13 mouse cellular contexts compared by ENCODE assay signal in genomic region chr2:109929256-109929655, GRCm38 (mm10). TPM values are rescaled to one million over a fixed set of nuclear protein-coding genes. Genes with fewer than 3 reads are reported as not detected.
DNase-seq lines count a peak whose midpoint lies in the region; ATAC-seq and TF ChIP-seq lines count a peak whose summit lies in the region.
"Had no signal": no experiment of that assay in that cellular context is flagged by ENCODE, and none has a peak within 500 bp of the region (broad histone marks: within the 10 kb centered on the region; RNA-seq: fewer than 3 reads in every experiment).

No protein-coding gene starts in this region.

- H3K9me3 ChIP-seq in heart, embryonic 11.5 days (replicated peaks; ENCODE audit: control insufficient read depth, low read length) = no peaks in the 10 kb centered on the region
- no peaks in the 10 kb centered on the region for H3K9me3 ChIP-seq in liver, embryonic 13.5 days (replicated peaks)
- H3K9me3 ChIP-seq in midbrain, postnatal 0 days (ENCODE audit: low read length) = no peaks in the 10 kb centered on the region
- H3K9me3 ChIP-seq: liver, embryonic 15.5 days had no signal

- H3K4me1 ChIP-seq in heart, embryonic 11.5 days (ENCODE audit: control insufficient read depth, insufficient read depth, low read length) = peaks cover 30% of the 10 kb centered on the region
- peaks cover 34% of the 10 kb centered on the region for H3K4me1 ChIP-seq in liver, embryonic 13.5 days (replicated peaks)
- H3K4me1 ChIP-seq in midbrain, postnatal 0 days (ENCODE audit: insufficient read depth, low read length) = no peaks in the 10 kb centered on the region

- no peaks in the 10 kb centered on the region for H3K36me3 ChIP-seq in heart, embryonic 11.5 days (ENCODE audit: control insufficient read depth, insufficient read depth, low read length)
- peaks cover 8% of the 10 kb centered on the region; the same call in 1 of the 2 replicates for H3K36me3 ChIP-seq in liver, embryonic 13.5 days
- no peaks in the 10 kb centered on the region for H3K36me3 ChIP-seq in midbrain, postnatal 0 days (ENCODE audit: insufficient read depth, low read length)
- H3K36me3 ChIP-seq: liver, embryonic 15.5 days had no signal

- no peak for DNase-seq in heart, postnatal 25 days (ENCODE audit: low spot score)
- DNase-seq in retina, postnatal 1 day = peak; percentile 66
- no peak for DNase-seq in retina, embryonic 14.5 days (ENCODE audit: low spot score)
- peak; percentile 35 for DNase-seq in liver, embryonic 13.5 days
- DNase-seq in midbrain, postnatal 0 days (ENCODE audit: low spot score) = no peak
- no peak for DNase-seq in right cerebral cortex, adult 18-20 months
- DNase-seq: adrenal gland, adult 2 months; embryo, embryonic 11 days; layer of hippocampus, postnatal 36 days; lung, postnatal 14 days had no signal

- no peak overlapping the region for H3K4me3 ChIP-seq in heart, embryonic 11.5 days (ENCODE audit: low read depth, low read length)
- H3K4me3 ChIP-seq in liver, embryonic 13.5 days (replicated peaks) = no peak overlapping the region
- H3K4me3 ChIP-seq in midbrain, postnatal 0 days (ENCODE audit: low read depth, low read length) = no peak overlapping the region
- H3K4me3 ChIP-seq: liver, embryonic 15.5 days had no signal

- H3K9ac ChIP-seq in heart, embryonic 11.5 days (ENCODE audit: low read depth, low read length) = no peak overlapping the region
- H3K9ac ChIP-seq in liver, embryonic 13.5 days = no peak overlapping the region
- no peak overlapping the region for H3K9ac ChIP-seq in midbrain, postnatal 0 days (replicated peaks; ENCODE audit: low read length, poor library complexity, severe bottlenecking)
- H3K9ac ChIP-seq: liver, embryonic 15.5 days had no signal

- 0 out of 2 replicates have a peak overlapping the region, but pooled peaks have one; percentile 42 for H3K27ac ChIP-seq in heart, embryonic 11.5 days (ENCODE audit: low read depth, low read length)
- no peak overlapping the region for H3K27ac ChIP-seq in liver, embryonic 13.5 days
- H3K27ac ChIP-seq in midbrain, postnatal 0 days (ENCODE audit: low read depth, low read length) = no peak overlapping the region
- H3K27ac ChIP-seq: liver, embryonic 15.5 days had no signal

- no peaks in the 10 kb centered on the region for H3K27me3 ChIP-seq in heart, embryonic 11.5 days (ENCODE audit: control insufficient read depth, insufficient read depth, low read length)
- no peaks in the 10 kb centered on the region for H3K27me3 ChIP-seq in liver, embryonic 13.5 days
- no peaks in the 10 kb centered on the region for H3K27me3 ChIP-seq in midbrain, postnatal 0 days (ENCODE audit: insufficient read depth, low read length)
- H3K27me3 ChIP-seq: liver, embryonic 15.5 days had no signal

- TF ChIP-seq CTCF in midbrain, postnatal 0 days (IDR thresholded peaks at IDR 0.05) = no peak

- WGBS in heart, embryonic 11.5 days (ENCODE audit: insufficient replicate concordance) = 21% methylated on average over 3 of the region's 3 CpGs
- WGBS in liver, embryonic 13.5 days (ENCODE audit: insufficient replicate concordance) = 19% methylated on average over 3 of the region's 3 CpGs
- 67% methylated on average over 3 of the region's 3 CpGs for WGBS in midbrain, postnatal 0 days

- no peak overlapping the region for H3K4me2 ChIP-seq in heart, embryonic 11.5 days
- no peak overlapping the region for H3K4me2 ChIP-seq in liver, embryonic 13.5 days
- H3K4me2 ChIP-seq in midbrain, postnatal 0 days (ENCODE audit: low read depth, low read length, poor library complexity, severe bottlenecking) = no peak overlapping the region
- H3K4me2 ChIP-seq: liver, embryonic 15.5 days had no signal

- ATAC-seq in heart, embryonic 11.5 days (replicated peaks; ENCODE audit: insufficient number of reproducible peaks, low FRiP score, low TSS enrichment) = no peak
- ATAC-seq in liver, embryonic 13.5 days (ENCODE audit: low read depth) = peak; percentile 69
- ATAC-seq in midbrain, postnatal 0 days (ENCODE audit: low FRiP score) = no peak
- ATAC-seq: forebrain, embryonic 14.5 days had no signal

- intact Hi-C loops in heart, postnatal 25 days (cut with DNase I) = no loop called here

RNA-seq across cellular contexts. Expression of gene Lgr4, which starts 11.8 kb away (rescaled TPM):
- polyA plus RNA-seq in heart, embryonic 11.5 days (2014; fragmentation: Nextera tagmentation; extraction: Ambion mirVana) = 12.9 and 14.0 TPM in 2 replicates
- 10 to 100 TPM; 26.0 to 28.9 TPM for total RNA-seq in heart, postnatal 25 days (2021)
- 3.1 and 3.9 TPM in 2 replicates for polyA plus RNA-seq in liver, embryonic 13.5 days (2015; fragmentation: Nextera tagmentation; extraction: Ambion mirVana)
- 33.4 and 36.4 TPM in 2 replicates for total RNA-seq in midbrain, postnatal 0 days (2014; rRNA removed)
- polyA plus RNA-seq in midbrain, postnatal 0 days (2015; fragmentation: Nextera tagmentation; extraction: Ambion mirVana) = 9.9 and 10.1 TPM in 2 replicates

RNA-seq across cellular contexts. Expression of gene Lin7c, which starts 38.6 kb away (rescaled TPM):
- polyA plus RNA-seq in heart, embryonic 11.5 days (2014; fragmentation: Nextera tagmentation; extraction: Ambion mirVana) = 40.7 and 54.2 TPM in 2 replicates
- 10 to 100 TPM; 41.6 to 43.3 TPM for total RNA-seq in heart, postnatal 25 days (2021)
- 20.0 and 24.4 TPM in 2 replicates for polyA plus RNA-seq in liver, embryonic 13.5 days (2015; fragmentation: Nextera tagmentation; extraction: Ambion mirVana)
- total RNA-seq in midbrain, postnatal 0 days (2014; rRNA removed) = 232 and 296 TPM in 2 replicates
- 206 and 209 TPM in 2 replicates for polyA plus RNA-seq in midbrain, postnatal 0 days (2015; fragmentation: Nextera tagmentation; extraction: Ambion mirVana)

Comparison
In these comparisons a context has a peak if more than half of its experiments do, and no peak if none do; other contexts are left out.
1. DNase-seq: peak in retina, postnatal 1 day (single experiment) and liver, embryonic 13.5 days (single experiment); none in heart, postnatal 25 days (single experiment), retina, embryonic 14.5 days (single experiment), midbrain, postnatal 0 days (single experiment) and right cerebral cortex, adult 18-20 months (single experiment).